Mouse (Mus musculus) telencephalon, adult 2 months (tissue): ENCODE measurements around the gene Lnp1.
"Not testable (repeated sequence)": the region's sequence is repeated elsewhere in the genome, so short reads cannot be mapped to it uniquely, and the experiment has no call there.

Source experiments
- DNase-seq: peaks from one replicate; pipeline ENCODE4 v3.0.0-alpha.2; 2011; ENCODE audit warnings: low read depth, low spot score

The Lnp1 gene

GRCm38 (mm10) chr16:56928023-56928422, at the start of gene Lnp1:
Gene Lnp1 (minus strand): TSS chr16:56928061.
- DNase-seq: peak; percentile 12

DNA sequence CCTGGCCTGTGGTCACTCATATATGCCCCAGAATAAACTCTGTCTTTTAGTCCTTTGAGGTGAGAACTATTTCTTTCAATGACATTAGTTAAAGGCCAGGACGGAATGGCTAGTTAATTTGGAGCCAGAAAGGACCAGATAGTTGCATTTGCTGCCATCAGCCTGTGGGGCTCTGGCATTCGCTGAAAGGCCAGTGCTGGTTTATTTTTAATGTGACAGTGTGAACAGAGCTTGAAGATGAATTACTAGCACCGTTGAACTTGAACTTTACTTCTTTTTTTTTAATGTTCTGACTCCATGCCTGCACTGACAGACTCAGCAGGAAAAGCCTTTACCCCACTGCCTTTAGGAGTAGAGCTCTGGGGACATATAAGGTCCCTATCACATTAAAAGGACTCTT, 46.8 kb upstream of the Lnp1 start:
- no peak for DNase-seq

DNA sequence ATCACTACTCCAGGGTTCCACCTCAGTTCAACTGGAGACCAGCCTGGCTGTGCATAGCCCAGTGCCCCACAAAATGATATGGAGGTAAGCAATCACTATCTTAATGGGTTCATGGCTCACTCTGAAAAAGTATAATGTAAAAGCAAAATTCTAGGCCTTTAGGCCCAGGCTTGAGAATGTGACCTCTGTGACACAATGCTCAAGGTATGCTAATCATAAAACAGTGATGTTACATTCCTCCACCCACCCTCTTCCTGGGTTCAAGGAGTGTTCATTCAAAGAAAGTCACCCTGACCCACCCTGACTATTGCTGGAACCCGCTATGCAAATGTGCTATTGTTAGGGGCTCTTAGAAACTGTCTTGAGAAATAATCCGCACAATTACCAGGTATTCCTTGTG, 30.4 kb upstream of the Lnp1 start:
- DNase-seq: not testable (repeated sequence)

DNA sequence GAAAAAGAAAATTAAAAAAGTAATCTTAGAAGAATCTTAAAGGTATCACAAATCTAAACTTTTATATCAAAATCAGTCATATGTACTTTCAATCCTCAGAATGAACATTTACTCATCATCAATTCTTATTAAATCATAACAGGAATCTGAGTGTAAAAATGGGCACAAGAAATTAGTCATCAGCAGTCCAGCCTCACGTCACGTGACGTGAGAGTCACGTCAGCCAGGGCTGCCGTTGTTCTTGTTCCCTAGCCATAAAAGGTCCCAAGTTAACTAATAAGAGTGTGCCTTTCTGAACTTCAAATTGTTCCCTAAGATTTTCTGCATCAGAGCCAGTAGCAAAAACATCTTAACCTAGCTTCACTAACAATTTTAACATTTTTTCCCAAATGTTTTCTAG, 21.2 kb upstream of the Lnp1 start:
- DNase-seq: no peak

DNA sequence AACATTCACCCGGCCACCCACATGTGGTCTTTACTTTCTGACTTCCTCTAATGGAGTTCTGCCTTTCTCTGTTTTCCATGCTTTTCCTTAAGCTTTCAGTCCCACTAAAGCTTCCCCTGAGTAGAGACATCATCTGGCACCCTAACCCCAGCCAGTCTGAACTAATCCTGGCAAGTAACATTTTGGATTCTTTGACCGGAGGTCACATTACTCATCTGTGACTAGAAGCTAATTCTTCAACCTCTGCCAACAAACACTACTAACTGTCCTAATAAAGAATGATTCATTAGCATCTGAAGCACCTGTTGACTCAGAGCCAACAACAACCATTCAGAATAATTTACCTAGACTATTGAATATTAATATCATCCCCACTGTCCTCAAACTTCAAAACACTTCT, 14.5 kb upstream of the Lnp1 start:
- DNase-seq: no peak

- DNase-seq: peak; percentile 57
Measured at GRCm38 (mm10) chr16:56920102-56920657, 7.7 kb downstream of the Lnp1 start.

GRCm38 (mm10) chr16:56917230-56917629, 10.6 kb downstream of the Lnp1 start:
- no peak for DNase-seq

DNA sequence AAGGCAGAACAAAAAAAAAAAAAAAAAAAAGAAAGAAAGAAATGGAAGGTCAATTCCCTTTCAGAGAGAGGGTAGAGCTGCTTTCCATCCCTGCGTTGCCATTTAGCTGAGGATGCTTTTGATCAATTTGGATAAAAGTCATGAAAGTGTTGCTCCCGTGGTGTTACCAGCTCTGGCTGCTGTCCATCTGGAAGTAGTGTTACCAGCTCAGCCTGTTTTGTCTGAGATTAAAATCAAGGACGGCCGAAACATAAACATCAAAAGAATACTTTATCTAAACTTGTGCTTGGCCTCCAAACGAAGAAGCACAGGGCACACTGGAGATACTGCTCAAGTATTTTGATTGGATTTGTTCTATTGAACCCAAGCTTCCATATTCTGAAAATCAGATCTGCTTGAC, 18.9 kb downstream of the Lnp1 start:
- no peak for DNase-seq

- not testable (repeated sequence) for DNase-seq
Measured at GRCm38 (mm10) chr16:56902206-56902605, 25.7 kb downstream of the Lnp1 start.

DNA sequence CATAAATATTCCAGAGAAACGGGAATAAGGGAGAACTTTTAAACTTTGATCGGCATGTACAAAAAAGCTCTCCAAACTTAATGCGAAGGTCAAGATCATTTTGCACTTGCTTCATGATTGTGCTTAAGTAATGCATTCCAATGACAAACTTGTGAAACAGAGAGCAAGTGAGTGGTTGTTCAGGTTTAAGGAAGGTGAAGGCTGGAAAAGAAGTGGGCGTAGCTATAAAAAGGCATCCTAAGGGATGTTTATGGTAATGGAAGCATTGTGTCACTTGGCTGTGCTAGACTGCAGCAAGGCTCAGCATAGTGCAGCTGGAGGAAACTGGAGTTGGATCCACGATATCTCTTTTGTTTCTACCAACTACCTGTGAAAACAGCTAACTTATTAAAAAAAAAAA, 36.3 kb downstream of the Lnp1 start:
- no peak for DNase-seq

DNA sequence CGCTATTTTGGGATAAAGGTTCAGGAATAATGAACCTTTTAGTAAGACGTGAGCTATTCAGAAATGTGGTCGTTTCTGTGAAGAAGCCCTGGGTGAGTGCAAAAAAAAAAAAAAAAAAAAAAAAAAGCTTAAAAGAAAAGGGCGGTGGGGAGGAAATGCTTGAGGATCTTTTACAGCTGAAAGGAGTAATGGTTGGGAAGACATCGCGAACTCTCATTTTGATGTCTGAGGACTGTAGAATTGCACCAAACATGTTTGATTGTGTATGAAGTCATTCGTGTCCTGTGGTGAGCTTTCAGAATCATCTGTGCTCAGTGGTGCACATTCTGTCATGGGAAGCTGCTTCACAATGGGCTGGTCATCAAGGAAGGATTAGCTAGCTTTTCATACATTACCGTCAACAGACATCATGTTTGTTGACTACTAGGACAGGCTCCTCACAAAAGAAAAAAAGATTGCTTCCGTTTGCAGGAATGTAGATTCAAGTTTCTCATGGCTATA, 41.2 kb downstream of the Lnp1 start:
- no peak for DNase-seq

GRCm38 (mm10) chr16:56885824-56886615, 41.8 kb downstream of the Lnp1 start, which contains the start of gene Tmem45a:
Gene Tmem45a (minus strand): TSS chr16:56886166.
- DNase-seq: peak; percentile 13

DNA sequence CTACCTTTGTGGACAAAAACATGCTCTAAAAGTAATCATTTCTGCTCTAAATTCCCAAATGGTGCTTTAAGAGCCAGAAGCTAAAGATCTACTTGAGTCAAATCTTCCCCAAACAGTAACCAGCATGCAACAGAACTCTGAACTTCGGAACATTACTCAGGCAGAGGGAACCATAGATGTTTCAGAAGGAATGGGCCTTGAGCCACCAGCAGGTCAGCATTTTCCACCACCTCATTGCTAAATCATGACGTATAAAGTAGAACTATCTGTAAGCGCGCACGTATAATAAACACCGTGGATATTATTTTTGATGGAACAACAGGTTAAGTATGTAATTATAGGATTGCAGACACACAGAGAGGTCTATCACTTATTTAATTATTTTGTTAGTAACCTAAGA, 43.0 kb downstream of the Lnp1 start:
- DNase-seq: no peak

GRCm38 (mm10) chr16:56873410-56873809, 54.5 kb downstream of the Lnp1 start:
- DNase-seq: no peak

DNA sequence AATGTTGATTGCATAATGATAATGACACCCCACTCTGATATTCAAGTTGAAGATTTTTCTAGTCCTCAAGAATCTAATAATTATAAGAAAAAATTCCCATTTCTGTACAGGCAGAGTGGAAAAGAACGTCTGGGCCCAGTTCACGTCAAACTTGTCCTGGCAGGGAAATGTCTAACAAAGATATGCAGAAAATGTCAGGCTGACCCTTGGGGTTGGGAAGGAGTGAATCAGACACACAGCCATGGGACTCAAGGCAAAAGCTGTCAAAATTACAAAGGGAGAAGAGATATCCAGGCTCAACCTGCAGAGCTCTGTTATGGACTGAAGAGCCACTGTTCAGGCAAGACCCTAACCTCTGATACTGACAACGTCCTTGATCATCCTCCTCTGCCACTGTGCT, 57.4 kb downstream of the Lnp1 start:
- DNase-seq: no peak

- DNase-seq: no peak
Measured at GRCm38 (mm10) chr16:56868361-56868760, 59.5 kb downstream of the Lnp1 start.

DNA sequence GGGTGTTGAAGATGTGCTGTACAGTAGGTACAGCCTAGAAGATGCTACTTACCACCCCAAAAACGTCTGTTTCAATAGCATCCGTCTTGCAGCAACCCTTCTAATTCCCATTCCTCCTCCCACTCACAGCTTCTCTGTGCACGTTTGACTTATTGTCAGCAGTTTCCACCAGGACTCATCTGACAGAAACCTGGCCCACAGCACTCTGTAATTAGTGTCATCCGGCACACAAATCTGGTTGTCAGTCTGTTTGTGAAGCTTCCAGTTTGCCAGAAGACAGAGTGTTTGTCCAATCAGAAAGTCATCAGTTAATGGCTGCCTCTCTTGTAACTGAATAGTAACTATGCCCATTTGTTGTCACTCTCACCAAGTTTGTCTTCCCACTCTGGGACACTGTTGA, 60.3 kb downstream of the Lnp1 start:
- peak; percentile 8 for DNase-seq
